Mouse (Mus musculus): ENCODE results near the gene Cox7a1.

DNA sequence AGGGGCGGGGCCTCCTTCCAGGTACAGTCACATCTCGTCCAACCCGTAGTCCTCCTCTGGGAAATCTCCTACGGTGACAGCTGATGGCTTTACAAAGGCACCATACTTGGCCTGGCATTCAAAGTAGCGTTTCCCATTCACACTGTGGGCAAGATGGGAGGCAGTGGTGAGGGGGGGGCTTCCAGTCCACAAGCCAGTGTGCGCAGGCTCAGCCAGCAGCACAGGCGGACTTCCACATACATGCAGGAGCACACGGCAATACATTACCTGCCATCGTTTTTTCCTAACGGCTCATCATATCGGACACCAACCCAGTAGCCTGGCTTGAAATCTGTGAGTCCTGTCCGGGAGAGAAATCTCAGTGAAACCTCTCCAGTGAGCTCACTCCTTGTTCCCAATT, 40.3 kb downstream of the Cox7a1 start:
- TF ChIP-seq CTCF (IDR thresholded peaks at IDR 0.05; ENCODE audit: control insufficient read depth, insufficient read depth, insufficient replicate concordance, low read depth, low read length) (no peak), POLR2A (IDR thresholded peaks at IDR 0.05; ENCODE audit: control insufficient read depth, low read depth, low read length) (no peak)

All from testis, adult 2 months (tissue).